23 mouse cellular contexts compared by ENCODE assay signal in the genomic region with DNA sequence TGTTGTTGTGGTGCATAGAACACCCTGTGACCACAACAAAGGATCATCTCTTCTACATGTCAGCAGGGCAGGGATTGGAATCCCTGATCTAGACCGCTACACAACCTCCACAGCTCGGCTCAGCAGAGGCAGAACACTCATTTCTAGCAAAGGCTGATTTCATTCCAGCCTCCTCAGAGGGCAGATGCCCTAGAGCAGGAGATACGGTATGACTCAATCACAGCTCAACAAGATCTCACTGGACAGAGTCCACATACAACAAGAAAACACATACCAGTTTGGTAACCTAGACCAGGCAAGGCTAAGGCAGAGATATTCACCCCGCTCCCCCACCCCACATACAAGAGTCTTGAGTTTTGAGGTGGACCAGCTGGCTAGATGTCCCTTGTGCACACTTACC. TPM values are rescaled to one million over a fixed set of nuclear protein-coding genes. Genes with fewer than 3 reads are reported as not detected.
DNase-seq lines count a peak whose midpoint lies in the region; ATAC-seq lines count a peak whose summit lies in the region.
"Had no signal": no experiment of that assay in that cellular context is flagged by ENCODE, and none has a peak within 500 bp of the region (broad histone marks: within the 10 kb centered on the region; RNA-seq: fewer than 3 reads in every experiment).

No protein-coding gene starts in this region.

- H3K36me3 ChIP-seq in neural tube, embryonic 15.5 days: peaks cover 54% of the 10 kb centered on the region

- no peaks in the 10 kb centered on the region for H3K27me3 ChIP-seq in neural tube, embryonic 15.5 days (replicated peaks)
- H3K27me3 ChIP-seq: CH12.LX; embryonic facial prominence, embryonic 12.5 days; forebrain, embryonic 13.5 days; forebrain, embryonic 15.5 days had no signal

- no peak for ATAC-seq in neural tube, embryonic 15.5 days (ENCODE audit: low FRiP score)
- ATAC-seq: CD4-positive, CD25-positive, alpha-beta regulatory T cell, adult 4 months; forebrain, embryonic 13.5 days; forebrain, embryonic 15.5 days; forebrain, postnatal 0 days had no signal

- no peak overlapping the region for H3K4me3 ChIP-seq in neural tube, embryonic 15.5 days (replicated peaks)
- H3K4me3 ChIP-seq: embryonic facial prominence, embryonic 10.5 days; embryonic facial prominence, embryonic 12.5 days; erythroblast, embryonic 14.5 days; forebrain, embryonic 13.5 days; forebrain, embryonic 15.5 days had no signal

- H3K4me2 ChIP-seq in neural tube, embryonic 15.5 days: no peak overlapping the region
- H3K4me2 ChIP-seq: embryonic facial prominence, embryonic 12.5 days; forebrain, embryonic 13.5 days; forebrain, embryonic 15.5 days had no signal

- no peaks in the 10 kb centered on the region for H3K9me3 ChIP-seq in neural tube, embryonic 15.5 days (replicated peaks)
- H3K9me3 ChIP-seq: embryonic facial prominence, embryonic 10.5 days; embryonic facial prominence, embryonic 12.5 days; forebrain, embryonic 13.5 days; forebrain, embryonic 15.5 days; G1E had no signal

- H3K9ac ChIP-seq in neural tube, embryonic 15.5 days (replicated peaks): no peak overlapping the region
- H3K9ac ChIP-seq: embryonic facial prominence, embryonic 12.5 days; forebrain, embryonic 13.5 days; forebrain, embryonic 15.5 days; forebrain, postnatal 0 days had no signal

- 97% methylated on average over 4 of the region's 4 CpGs for WGBS in neural tube, embryonic 15.5 days

- H3K4me1 ChIP-seq in neural tube, embryonic 15.5 days: no peaks in the 10 kb centered on the region
- H3K4me1 ChIP-seq: embryonic facial prominence, embryonic 10.5 days; embryonic facial prominence, embryonic 12.5 days; forebrain, embryonic 13.5 days; forebrain, embryonic 15.5 days had no signal

- H3K27ac ChIP-seq in neural tube, embryonic 15.5 days (replicated peaks): no peak overlapping the region
- H3K27ac ChIP-seq: embryonic facial prominence, embryonic 10.5 days; embryonic facial prominence, embryonic 12.5 days; forebrain, embryonic 13.5 days; forebrain, embryonic 15.5 days had no signal

- DNase-seq in 3T3-L1 (ENCODE audit: low read depth, low spot score) (peak; percentile 74), NIH3T3 (ENCODE audit: low read depth) (peak; percentile 70)
- DNase-seq in fat pad, adult 2 months (ENCODE audit: extremely low read depth, low read depth, low spot score): peak; percentile 25
- DNase-seq in lung, postnatal 36 days: no peak
- DNase-seq: adrenal gland, adult 8-10 months; adrenal gland, postnatal 14 days; adrenal gland, postnatal 36 days; B cell, adult 2 months; cerebellum, adult 11-12 months; cerebellum, adult 2 months; cerebellum, adult 9-10 months; cerebellum, postnatal 10 days; cerebellum, postnatal 25 days; forebrain, postnatal 0 days had no signal

RNA-seq across cellular contexts. Expression of a gene that starts 43.3 kb away (rescaled TPM):
- polyA plus RNA-seq in neural tube, embryonic 15.5 days (2015; fragmentation: Nextera tagmentation; extraction: Ambion mirVana): 9.4 and 14.7 TPM in 2 replicates
- polyA plus RNA-seq: CD4-positive, CD25-positive, alpha-beta regulatory T cell, adult 4 months; erythroblast, embryonic 14.5 days; G1E had no signal

RNA-seq across cellular contexts. Expression of a gene that starts 43.4 kb away (rescaled TPM):
- polyA plus RNA-seq in neural tube, embryonic 15.5 days (2015; fragmentation: Nextera tagmentation; extraction: Ambion mirVana): 15.9 and 17.0 TPM in 2 replicates

RNA-seq across cellular contexts. Expression of a gene that starts 43.5 kb away (rescaled TPM):
- 142 and 165 TPM in 2 replicates for polyA plus RNA-seq in neural tube, embryonic 15.5 days (2015; fragmentation: Nextera tagmentation; extraction: Ambion mirVana)
